Mouse (Mus musculus) MEL (cell line): ENCODE data around the gene Trdn. TPM values are rescaled to one million over a fixed set of nuclear protein-coding genes. Genes with fewer than 3 reads are reported as not detected.

ENCODE experiments used
- DNase-seq: peaks from one replicate; pipeline ENCODE4 v3.0.0; 2011; ENCODE audit warnings: low read depth, low spot score
- H3K27ac ChIP-seq: 2 replicates; pipeline ENCODE4 v1.5.1; 2012; ENCODE audit warnings: low read depth, mild to moderate bottlenecking, control low read depth, low read length, moderate library complexity; ENCODE audit not compliant: control insufficient read depth
- H3K27me3 ChIP-seq, 2 experiments: fragments of 150-350 bp in 1 of 2; sonication (generic) in 1 of 2; 2 replicates each; pipeline ENCODE4 v1.6.1; 2012; ENCODE audit warnings: low read length in 2 of 2, mild to moderate bottlenecking in 2 of 2, improper control_type of control experiment in 1 of 2, moderate library complexity in 1 of 2; ENCODE audit not compliant: insufficient read depth in 2 of 2, control insufficient read depth in 1 of 2
- H3K36me3 ChIP-seq, 2 experiments: 2 replicates each; pipeline ENCODE4 v1.6.1; 2012 to 2014; ENCODE audit warnings: low read length in 2 of 2, improper control_type of control experiment in 1 of 2, inconsistent platforms in 1 of 2, mild to moderate bottlenecking in 1 of 2; ENCODE audit not compliant: insufficient read depth in 2 of 2, control insufficient read depth in 1 of 2
- H3K4me1 ChIP-seq, 2 experiments: fragments of 150-350 bp in 1 of 2; sonication (generic) in 1 of 2; 2 replicates each; pipeline ENCODE4 v1.6.1; 2012; ENCODE audit warnings: low read length in 2 of 2, improper control_type of control experiment in 1 of 2, mild to moderate bottlenecking in 1 of 2; ENCODE audit not compliant: insufficient read depth in 2 of 2, control insufficient read depth in 1 of 2
- H3K4me3 ChIP-seq, 2 experiments: fragments of 150-350 bp in 1 of 2; sonication (generic) in 1 of 2; 2 replicates each; pipeline ENCODE4 v1.5.1; 2012; ENCODE audit warnings: low read depth in 2 of 2, low read length in 2 of 2, mild to moderate bottlenecking in 2 of 2, moderate library complexity in 2 of 2, control low read depth in 1 of 2, improper control_type of control experiment in 1 of 2; ENCODE audit not compliant: control insufficient read depth in 1 of 2, insufficient read depth in 1 of 2
- H3K79me2 ChIP-seq: 2 replicates; pipeline ENCODE4 v1.6.1; 2012; ENCODE audit warnings: mild to moderate bottlenecking, low read length, moderate library complexity; ENCODE audit not compliant: control insufficient read depth, poor library complexity, insufficient read depth
- H3K9ac ChIP-seq: 2 replicates; pipeline ENCODE4 v1.6.1; 2012; ENCODE audit warnings: low read depth, mild to moderate bottlenecking, control low read depth, low read length, moderate library complexity; ENCODE audit not compliant: control insufficient read depth, poor library complexity, severe bottlenecking
- H3K9me3 ChIP-seq: fragments of 150-350 bp; sonication (generic); replicated peaks from 2 replicates; pipeline ENCODE4 v1.6.1; 2012; ENCODE audit warnings: mild to moderate bottlenecking, low read length, improper control_type of control experiment, moderate library complexity; ENCODE audit not compliant: insufficient read depth
- BHLHE40 ChIP-seq: IDR thresholded peaks from 2 replicates; pipeline ENCODE4 v1.6.1; 2012; ENCODE audit warnings: low read depth, mild to moderate bottlenecking, inconsistent platforms, low read length, improper control_type of control experiment, borderline replicate concordance
- CHD1 ChIP-seq: IDR thresholded peaks from 2 replicates; pipeline ENCODE4 v1.6.1; 2012; ENCODE audit warnings: low read depth, mild to moderate bottlenecking, inconsistent platforms, low read length, improper control_type of control experiment
- CTCF ChIP-seq, 3 experiments: IDR thresholded peaks in 2 of 3; conservative IDR thresholded peaks in 1 of 3; 2 replicates each; pipeline ENCODE4 v1.5.1; 2011 to 2012; ENCODE audit warnings: low read length in 3 of 3, low read depth in 2 of 3, mild to moderate bottlenecking in 2 of 3, improper control_type of control experiment in 1 of 3, inconsistent platforms in 1 of 3, mixed read lengths in 1 of 3, moderate library complexity in 1 of 3; ENCODE audit not compliant: control insufficient read depth in 1 of 3, insufficient read depth in 1 of 3, poor library complexity in 1 of 3, severe bottlenecking in 1 of 3
- E2F4 ChIP-seq: IDR thresholded peaks from 2 replicates; pipeline ENCODE4 v1.6.1; 2011; ENCODE audit warnings: low read depth, low read length, improper control_type of control experiment, borderline replicate concordance
- ELF1 ChIP-seq: IDR thresholded peaks from 2 replicates; pipeline ENCODE4 v1.6.1; 2014; ENCODE audit warnings: low read depth, mild to moderate bottlenecking, inconsistent platforms, low read length, improper control_type of control experiment, moderate library complexity
- EP300 ChIP-seq, 2 experiments: IDR thresholded peaks; 2 replicates each; pipeline ENCODE4 v1.6.1; 2011; ENCODE audit warnings: improper control_type of control experiment in 2 of 2, low read length in 2 of 2, low read depth in 1 of 2, mild to moderate bottlenecking in 1 of 2
- GATA1 ChIP-seq: IDR thresholded peaks from 2 replicates; pipeline ENCODE4 v1.6.1; 2011; ENCODE audit warnings: low read depth, low read length, improper control_type of control experiment
- JUND ChIP-seq: IDR thresholded peaks from 2 replicates; pipeline ENCODE4 v1.6.1; 2011; ENCODE audit warnings: low read depth, mild to moderate bottlenecking, improper control_type of control experiment, low read length
- KAT2A ChIP-seq: conservative IDR thresholded peaks from 2 replicates; pipeline ENCODE4 v1.6.1; 2012; ENCODE audit warnings: low read depth, low read length, improper control_type of control experiment, inconsistent platforms
- MAFK ChIP-seq: IDR thresholded peaks from 2 replicates; pipeline ENCODE4 v1.6.1; 2011; ENCODE audit warnings: low read depth, mild to moderate bottlenecking, low read length, improper control_type of control experiment, borderline replicate concordance
- MAX ChIP-seq: IDR thresholded peaks from 2 replicates; pipeline ENCODE4 v1.6.1; 2011; ENCODE audit warnings: low read length, improper control_type of control experiment
- MXI1 ChIP-seq: IDR thresholded peaks from 2 replicates; pipeline ENCODE4 v1.6.1; 2011; ENCODE audit warnings: mild to moderate bottlenecking, low read depth, low read length, improper control_type of control experiment
- MYB ChIP-seq: IDR thresholded peaks from 2 replicates; pipeline ENCODE4 v1.6.1; 2011; ENCODE audit warnings: mild to moderate bottlenecking, low read depth, low read length, improper control_type of control experiment
- MYC ChIP-seq: IDR thresholded peaks from 2 replicates; pipeline ENCODE4 v1.6.1; 2011; ENCODE audit warnings: low read depth, mild to moderate bottlenecking, low read length, improper control_type of control experiment, moderate library complexity
- NELFE ChIP-seq: IDR thresholded peaks from 2 replicates; pipeline ENCODE4 v1.6.1; 2011; ENCODE audit warnings: low read depth, low read length, improper control_type of control experiment
- POLR2A ChIP-seq, 2 experiments: IDR thresholded peaks; 2 replicates each; pipeline ENCODE4 v1.6.1; 2011 to 2012; ENCODE audit warnings: low read length in 2 of 2, mild to moderate bottlenecking in 2 of 2, control low read depth in 1 of 2, improper control_type of control experiment in 1 of 2, low read depth in 1 of 2, moderate library complexity in 1 of 2; ENCODE audit not compliant: control insufficient read depth in 1 of 2, insufficient read depth in 1 of 2, poor library complexity in 1 of 2
- RAD21 ChIP-seq: IDR thresholded peaks from 2 replicates; pipeline ENCODE4 v1.6.1; 2011; ENCODE audit warnings: mild to moderate bottlenecking, low read depth, low read length, improper control_type of control experiment
- SIN3A ChIP-seq: IDR thresholded peaks from 2 replicates; pipeline ENCODE4 v1.6.1; 2012; ENCODE audit warnings: low read length, improper control_type of control experiment, inconsistent platforms
- SMC3 ChIP-seq: IDR thresholded peaks from 2 replicates; pipeline ENCODE4 v1.6.1; 2011; ENCODE audit warnings: low read depth, low read length, improper control_type of control experiment
- TBP ChIP-seq: IDR thresholded peaks from 2 replicates; pipeline ENCODE4 v1.8.0; 2011; ENCODE audit warnings: low read depth, low read length, improper control_type of control experiment
- TCF12 ChIP-seq: IDR thresholded peaks from 2 replicates; pipeline ENCODE4 v1.6.1; 2014; ENCODE audit warnings: low read depth, mild to moderate bottlenecking, inconsistent platforms, low read length, improper control_type of control experiment, moderate library complexity
- UBTF ChIP-seq: IDR thresholded peaks from 2 replicates; pipeline ENCODE4 v1.6.1; 2012; ENCODE audit warnings: low read depth, mild to moderate bottlenecking, inconsistent platforms, low read length, improper control_type of control experiment, moderate library complexity, borderline replicate concordance; ENCODE audit not compliant: insufficient read depth
- USF1 ChIP-seq: IDR thresholded peaks from 2 replicates; pipeline ENCODE4 v1.6.1; 2014; ENCODE audit warnings: low read depth, mild to moderate bottlenecking, inconsistent platforms, low read length, improper control_type of control experiment, moderate library complexity
- USF2 ChIP-seq, 2 experiments: IDR thresholded peaks; 2 replicates each; pipeline ENCODE4 v1.6.1; 2011 to 2012; ENCODE audit warnings: improper control_type of control experiment in 2 of 2, low read length in 2 of 2, borderline replicate concordance in 1 of 2, inconsistent platforms in 1 of 2, low read depth in 1 of 2, mild to moderate bottlenecking in 1 of 2; ENCODE audit not compliant: insufficient read depth in 1 of 2
- ZC3H11A ChIP-seq: IDR thresholded peaks from 2 replicates; pipeline ENCODE4 v1.6.1; 2012; ENCODE audit warnings: low read depth, mild to moderate bottlenecking, inconsistent platforms, low read length, improper control_type of control experiment
- ZMIZ1 ChIP-seq: IDR thresholded peaks from 2 replicates; pipeline ENCODE4 v1.6.1; 2012; ENCODE audit warnings: low read depth, mild to moderate bottlenecking, inconsistent platforms, low read length, improper control_type of control experiment, moderate library complexity
- ZNF384 ChIP-seq: IDR thresholded peaks from 2 replicates; pipeline ENCODE4 v1.6.1; 2012; ENCODE audit warnings: low read depth, mild to moderate bottlenecking, inconsistent platforms, low read length, improper control_type of control experiment
- polyA plus RNA-seq, 2 experiments: library from polyadenylated mRNA; stranded (reverse) in 1 of 2; unstranded in 1 of 2; fragments of >175 nt in 1 of 2; fragments of >200 nt in 1 of 2; gene quantifications; 2 replicates each; pipeline versions ENCODE4 v1.2.1 to v1.2.4; 2012; ENCODE audit warnings: low replicate concordance in 2 of 2, low read depth in 1 of 2; ENCODE audit not compliant: insufficient read length in 2 of 2, insufficient read depth in 1 of 2, missing spikeins in 1 of 2
- total RNA-seq: library from RNA; depleted of rRNA; stranded (reverse); fragments of 300-350 nt; gene quantifications from 2 replicates; pipeline ENCODE4 v1.2.3, GENCODE M21; 2012

Trdn gene
- total and polyA plus RNA-seq, 3 experiments = not detected

DNA sequence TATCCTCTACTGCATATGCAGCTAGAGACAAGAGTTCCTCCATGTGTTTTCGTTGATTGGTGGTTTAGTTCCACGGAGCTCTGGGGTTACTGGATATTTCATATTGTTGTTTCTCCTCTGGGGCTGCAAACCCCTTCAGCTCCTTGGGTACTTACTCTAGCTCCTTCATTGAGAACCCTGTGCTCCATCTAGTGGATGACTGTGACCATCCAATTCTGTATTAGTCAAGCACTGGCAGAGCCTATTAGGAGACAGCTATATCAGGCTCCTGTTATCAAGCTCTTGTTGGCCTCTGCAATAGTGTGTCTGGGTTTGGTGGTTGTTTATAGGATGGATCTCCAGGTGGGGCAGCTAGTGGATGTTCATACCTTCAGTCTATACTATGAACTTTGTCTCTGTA is 290.2 kb downstream of the Trdn start:
- no peak overlapping the region for H3K4me3 ChIP-seq
- H3K27ac ChIP-seq = no peak overlapping the region
- no peak for DNase-seq
- H3K36me3 ChIP-seq = no peaks in the 10 kb centered on the region
- H3K27me3 ChIP-seq = no peaks in the 10 kb centered on the region
- H3K79me2 ChIP-seq = no peaks in the 10 kb centered on the region
- H3K4me1 ChIP-seq = no peaks in the 10 kb centered on the region
- H3K9ac ChIP-seq = no peak overlapping the region
- H3K9me3 ChIP-seq = no peaks in the 10 kb centered on the region
- TF ChIP-seq MYC (no peak), ZNF384 (no peak), USF1 (no peak), E2F4 (no peak), ZMIZ1 (no peak), EP300 (IDR thresholded peaks at IDR 0.05; ENCODE audit: low read depth in 1 of 2, low read length in 2 of 2) (no peak), ELF1 (no peak), KAT2A (no peak), TBP (no peak), BHLHE40 (no peak), MYB (no peak), NELFE (no peak), CHD1 (no peak), GATA1 (no peak), MAX (no peak), CTCF (IDR thresholded peaks at IDR 0.05 in 2 of 3, conservative IDR thresholded peaks at IDR 0.05 in 1 of 3; ENCODE audit: control insufficient read depth in 1 of 3, insufficient read depth in 1 of 3, low read depth in 2 of 3, low read length in 3 of 3, poor library complexity in 1 of 3, severe bottlenecking in 1 of 3) (no peak), SMC3 (no peak), USF2 (IDR thresholded peaks at IDR 0.05; ENCODE audit: borderline replicate concordance in 1 of 2, insufficient read depth in 1 of 2, low read depth in 1 of 2, low read length in 2 of 2) (no peak), RAD21 (no peak), MAFK (no peak)

DNA sequence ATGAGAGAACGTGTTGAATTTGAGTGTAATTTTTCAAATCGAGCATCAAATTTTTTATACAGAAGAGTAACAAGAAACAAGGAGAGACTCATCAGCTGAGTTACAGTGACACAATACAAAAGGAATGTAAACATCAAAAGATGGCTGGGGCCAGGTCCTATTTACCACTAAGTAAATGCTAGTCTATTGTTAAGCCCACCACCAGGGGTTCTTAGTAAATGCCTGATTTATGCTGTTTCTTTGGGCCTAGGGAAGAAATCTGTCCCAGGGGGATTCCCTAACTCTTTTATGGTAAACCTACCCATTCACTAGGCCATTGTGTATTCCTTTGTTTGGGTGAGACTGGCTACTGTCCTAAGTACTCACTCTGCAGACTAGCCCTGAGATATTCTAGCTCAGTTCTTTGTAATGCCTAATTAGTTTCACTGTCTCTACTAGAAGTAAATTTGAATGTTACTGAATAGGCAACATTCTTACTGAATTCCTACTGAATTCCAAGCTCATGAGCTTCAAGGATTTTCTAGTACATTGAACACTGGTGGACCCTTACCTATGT is 295.2 kb downstream of the Trdn start:
- TF ChIP-seq SIN3A (no peak), POLR2A (IDR thresholded peaks at IDR 0.05; ENCODE audit: control insufficient read depth in 1 of 2, insufficient read depth in 1 of 2, low read depth in 1 of 2, low read length in 2 of 2, poor library complexity in 1 of 2) (no peak), ZC3H11A (no peak), UBTF (no peak), EP300 (IDR thresholded peaks at IDR 0.05; ENCODE audit: low read depth in 1 of 2, low read length in 2 of 2) (no peak), TBP (no peak), CTCF (IDR thresholded peaks at IDR 0.05 in 2 of 3, conservative IDR thresholded peaks at IDR 0.05 in 1 of 3; ENCODE audit: control insufficient read depth in 1 of 3, insufficient read depth in 1 of 3, low read depth in 2 of 3, low read length in 3 of 3, poor library complexity in 1 of 3, severe bottlenecking in 1 of 3) (no peak), MAFK (no peak), MXI1 (no peak), MYC (no peak), CHD1 (no peak), MYB (no peak), TCF12 (no peak), JUND (no peak)
- H3K9me3 ChIP-seq = no peaks in the 10 kb centered on the region
- H3K79me2 ChIP-seq = no peaks in the 10 kb centered on the region
- no peak for DNase-seq
- H3K27me3 ChIP-seq = no peaks in the 10 kb centered on the region
- H3K9ac ChIP-seq = no peak overlapping the region
- H3K4me3 ChIP-seq = no peak overlapping the region
- H3K27ac ChIP-seq = no peak overlapping the region
- no peaks in the 10 kb centered on the region for H3K36me3 ChIP-seq
- no peaks in the 10 kb centered on the region for H3K4me1 ChIP-seq
